Mouse (Mus musculus): ENCODE results near the gene Rubcnl. TPM values are rescaled to one million over a fixed set of nuclear protein-coding genes. Genes with fewer than 3 reads are reported as not detected.

Rubcnl gene
- polyA plus RNA-seq, 1 experiment from 2014 or later: 0.69 TPM

- no peak overlapping the region for H3K4me3 ChIP-seq (ENCODE audit: low read depth, low read length)
- ATAC-seq (peak; percentile 61; the same call in 1 of the 2 replicates), DNase-seq (no peak)
- no peak overlapping the region for H3K4me2 ChIP-seq (ENCODE audit: low read depth, low read length)
- H3K36me3 ChIP-seq (replicated peaks; ENCODE audit: insufficient read depth, low read length): no peaks in the 10 kb centered on the region
- no peak overlapping the region for H3K9ac ChIP-seq (replicated peaks)
- WGBS (ENCODE audit: insufficient replicate concordance): 3% methylated on average over 1 of the region's 1 CpGs
- peak; percentile 77 for TF ChIP-seq CTCF (IDR thresholded peaks at IDR 0.05; ENCODE audit: low read depth)
- TF ChIP-seq EP300 (IDR thresholded peaks at IDR 0.05; ENCODE audit: low read depth): peak; percentile 49
- no peaks in the 10 kb centered on the region for H3K27me3 ChIP-seq (ENCODE audit: insufficient read depth, low read length)
- no peak overlapping the region for H3K27ac ChIP-seq (ENCODE audit: low read depth)
- H3K9me3 ChIP-seq (ENCODE audit: low read length): no peaks in the 10 kb centered on the region
- H3K4me1 ChIP-seq (ENCODE audit: insufficient read depth): peaks cover 2% of the 10 kb centered on the region; the same call in 1 of the 2 replicates
Observed at GRCm38 (mm10) chr14:74990504-74990903, 25.3 kb upstream of the Rubcnl start.

GRCm38 (mm10) chr14:74996556-74996955 lies 19.3 kb upstream of the Rubcnl start:
- DNase-seq (no peak), ATAC-seq (no peak)
- H3K27ac ChIP-seq (ENCODE audit: low read depth): no peak overlapping the region; the same call in 1 of the 2 replicates
- 0 out of 2 replicates have a peak, but pooled peaks cover 2% of the 10 kb centered on the region for H3K4me1 ChIP-seq (ENCODE audit: insufficient read depth)
- no peaks in the 10 kb centered on the region for H3K27me3 ChIP-seq (ENCODE audit: insufficient read depth, low read length)
- TF ChIP-seq EP300 (IDR thresholded peaks at IDR 0.05; ENCODE audit: low read depth) (no peak), CTCF (IDR thresholded peaks at IDR 0.05; ENCODE audit: low read depth) (no peak)
- H3K36me3 ChIP-seq (replicated peaks; ENCODE audit: insufficient read depth, low read length): no peaks in the 10 kb centered on the region
- WGBS (ENCODE audit: insufficient replicate concordance): 33% methylated on average over 3 of the region's 3 CpGs
- no peak overlapping the region for H3K9ac ChIP-seq (replicated peaks)
- H3K9me3 ChIP-seq (ENCODE audit: low read length): no peaks in the 10 kb centered on the region
- H3K4me3 ChIP-seq (ENCODE audit: low read depth, low read length): no peak overlapping the region
- H3K4me2 ChIP-seq (ENCODE audit: low read depth, low read length): no peak overlapping the region

- Histone ChIP-seq H3K27me3 (ENCODE audit: insufficient read depth, low read length) (no peaks in the 10 kb centered on the region), H3K4me2 (ENCODE audit: low read depth, low read length) (no peak overlapping the region), H3K4me1 (ENCODE audit: insufficient read depth) (0 out of 2 replicates have a peak, but pooled peaks cover 2% of the 10 kb centered on the region), H3K9ac (replicated peaks) (no peak overlapping the region), H3K9me3 (ENCODE audit: low read length) (no peaks in the 10 kb centered on the region), H3K27ac (ENCODE audit: low read depth) (no peak overlapping the region), H3K36me3 (replicated peaks; ENCODE audit: insufficient read depth, low read length) (no peaks in the 10 kb centered on the region), H3K4me3 (ENCODE audit: low read depth, low read length) (no peak overlapping the region)
- no peak for ATAC-seq
- no peak for TF ChIP-seq CTCF (IDR thresholded peaks at IDR 0.05; ENCODE audit: low read depth)
- no peak for TF ChIP-seq EP300 (IDR thresholded peaks at IDR 0.05; ENCODE audit: low read depth)
- no peak for DNase-seq
- WGBS (ENCODE audit: insufficient replicate concordance): 73% methylated on average over 2 of the region's 2 CpGs
Observed at GRCm38 (mm10) chr14:74997041-74997440, 18.8 kb upstream of the Rubcnl start.

- H3K4me1 ChIP-seq (ENCODE audit: insufficient read depth): 0 out of 2 replicates have a peak, but pooled peaks cover 2% of the 10 kb centered on the region
Observed at GRCm38 (mm10) chr14:75001364-75001763, 14.5 kb upstream of the Rubcnl start.

GRCm38 (mm10) chr14:75003356-75003755 lies 12.5 kb upstream of the Rubcnl start:
- H3K4me3 ChIP-seq (ENCODE audit: low read depth, low read length): no peak overlapping the region
- no peak for ATAC-seq
- no peak for TF ChIP-seq CTCF (IDR thresholded peaks at IDR 0.05; ENCODE audit: low read depth)
- 61% methylated on average over 3 of the region's 3 CpGs for WGBS (ENCODE audit: insufficient replicate concordance)
- H3K9ac ChIP-seq (replicated peaks): no peak overlapping the region
- no peaks in the 10 kb centered on the region for H3K27me3 ChIP-seq (ENCODE audit: insufficient read depth, low read length)
- H3K27ac ChIP-seq (ENCODE audit: low read depth): no peak overlapping the region
- H3K4me2 ChIP-seq (ENCODE audit: low read depth, low read length): no peak overlapping the region
- H3K36me3 ChIP-seq (replicated peaks; ENCODE audit: insufficient read depth, low read length): no peaks in the 10 kb centered on the region
- DNase-seq: no peak
- H3K4me1 ChIP-seq (ENCODE audit: insufficient read depth): no peaks in the 10 kb centered on the region
- no peaks in the 10 kb centered on the region for H3K9me3 ChIP-seq (ENCODE audit: low read length)

More at GRCm38 (mm10) chr14:75001364-75001763, 14.5 kb upstream of the Rubcnl start:
- Histone ChIP-seq H3K9me3 (ENCODE audit: low read length) (no peaks in the 10 kb centered on the region), H3K9ac (replicated peaks) (no peak overlapping the region), H3K36me3 (replicated peaks; ENCODE audit: insufficient read depth, low read length) (no peaks in the 10 kb centered on the region), H3K27me3 (ENCODE audit: insufficient read depth, low read length) (no peaks in the 10 kb centered on the region), H3K4me2 (ENCODE audit: low read depth, low read length) (no peak overlapping the region), H3K4me3 (ENCODE audit: low read depth, low read length) (no peak overlapping the region), H3K27ac (ENCODE audit: low read depth) (no peak overlapping the region)
- 73% methylated on average over 6 of the region's 6 CpGs for WGBS (ENCODE audit: insufficient replicate concordance)
- TF ChIP-seq CTCF (IDR thresholded peaks at IDR 0.05; ENCODE audit: low read depth) (no peak), EP300 (IDR thresholded peaks at IDR 0.05; ENCODE audit: low read depth) (no peak)
- no peak for ATAC-seq
- DNase-seq: no peak

- Histone ChIP-seq H3K4me1 (ENCODE audit: insufficient read depth) (peaks cover 7% of the 10 kb centered on the region; the same call in 1 of the 2 replicates), H3K9ac (replicated peaks) (no peak overlapping the region), H3K9me3 (ENCODE audit: low read length) (no peaks in the 10 kb centered on the region), H3K27me3 (ENCODE audit: insufficient read depth, low read length) (no peaks in the 10 kb centered on the region), H3K4me2 (ENCODE audit: low read depth, low read length) (no peak overlapping the region), H3K36me3 (replicated peaks; ENCODE audit: insufficient read depth, low read length) (no peaks in the 10 kb centered on the region), H3K27ac (ENCODE audit: low read depth) (no peak overlapping the region), H3K4me3 (ENCODE audit: low read depth, low read length) (no peak overlapping the region)
- 74% methylated on average over 2 of the region's 2 CpGs for WGBS (ENCODE audit: insufficient replicate concordance)
- TF ChIP-seq CTCF (IDR thresholded peaks at IDR 0.05; ENCODE audit: low read depth) (no peak), EP300 (IDR thresholded peaks at IDR 0.05; ENCODE audit: low read depth) (no peak)
- DNase-seq (no peak), ATAC-seq (no peak)
Observed at GRCm38 (mm10) chr14:75005478-75006199, 10.2 kb upstream of the Rubcnl start.
